Mouse (Mus musculus) C2C12 (cell line): Measurements from ENCODE around the gene Elovl5. TPM values are rescaled to one million over a fixed set of nuclear protein-coding genes. Genes with fewer than 3 reads are reported as not detected.

Experiments
- H3K27me3 ChIP-seq: one replicate; pipeline ENCODE4 v1.6.1; 2011; ENCODE audit not compliant: control insufficient read depth, insufficient read depth, insufficient read length
- H3K36me3 ChIP-seq: one replicate; pipeline ENCODE4 v1.6.1; 2011; ENCODE audit not compliant: control insufficient read depth, insufficient read depth
- H3K4me3 ChIP-seq: one replicate; pipeline ENCODE4 v1.5.1; 2011; ENCODE audit warnings: mild to moderate bottlenecking, control low read depth; ENCODE audit not compliant: poor library complexity, insufficient read depth, severe bottlenecking
- H3K79me2 ChIP-seq: one replicate; pipeline ENCODE4 v1.6.1; 2011; ENCODE audit not compliant: control insufficient read depth, insufficient read depth
- H3K79me3 ChIP-seq: one replicate; pipeline ENCODE4 v1.6.1; 2011; ENCODE audit warnings: low read depth, control low read depth
- H3ac ChIP-seq: one replicate; pipeline ENCODE3; 2011; ENCODE audit warnings: low read depth; ENCODE audit not compliant: control insufficient read depth, insufficient read length
- CEBPB ChIP-seq: IDR thresholded peaks from one replicate; pipeline ENCODE4 v1.6.1; 2011; ENCODE audit warnings: low read depth, mild to moderate bottlenecking, control low read depth, moderate library complexity
- CTCF ChIP-seq: IDR thresholded peaks from one replicate; pipeline ENCODE4 v1.5.1; 2011; ENCODE audit not compliant: control insufficient read depth, insufficient read depth, insufficient read length
- FOSL1 ChIP-seq: IDR thresholded peaks from one replicate; pipeline ENCODE4 v1.8.0; 2011; ENCODE audit warnings: mild to moderate bottlenecking, low read length; ENCODE audit not compliant: poor library complexity, insufficient read depth, severe bottlenecking
- MAX ChIP-seq: IDR thresholded peaks from one replicate; pipeline ENCODE4 v1.6.1; 2011; ENCODE audit warnings: mild to moderate bottlenecking, control low read depth
- MYOD1 ChIP-seq: IDR thresholded peaks from one replicate; pipeline ENCODE4 v1.6.1; 2011; ENCODE audit warnings: low read depth; ENCODE audit not compliant: control insufficient read depth, insufficient read length
- MYOG ChIP-seq: IDR thresholded peaks from one replicate; pipeline ENCODE4 v1.6.1; 2011; ENCODE audit not compliant: control insufficient read depth, insufficient read length; ENCODE audit errors: extremely low read depth
- USF1 ChIP-seq: IDR thresholded peaks from one replicate; pipeline ENCODE4 v1.6.1; 2011; ENCODE audit warnings: low read depth, mild to moderate bottlenecking, control low read depth, moderate library complexity
- polyA plus RNA-seq: library from polyadenylated mRNA; unstranded; fragments of >200 nt; fragmentation: generic; extraction: Trizol; gene quantifications from one replicate; pipeline ENCODE4 v1.2.1, GENCODE M21; 2012; ENCODE audit warnings: missing spikeins

The Elovl5 gene
- polyA plus RNA-seq, 1 experiment, result 33.9 TPM

- H3K79me3 ChIP-seq, result peaks cover 51% of the 10 kb centered on the region
- TF ChIP-seq MAX (no peak), MYOD1 (no peak), FOSL1 (no peak), MYOG (no peak), USF1 (no peak), CEBPB (no peak), CTCF (no peak)
- H3K4me3 ChIP-seq, result no peak overlapping the region
- no peaks in the 10 kb centered on the region for H3K36me3 ChIP-seq
- peaks cover 91% of the 10 kb centered on the region for H3K79me2 ChIP-seq
- no peaks in the 10 kb centered on the region for H3K27me3 ChIP-seq
- no peak overlapping the region for H3ac ChIP-seq
Measured at GRCm38 (mm10) chr9:77924199-77924598, 7.0 kb downstream of the Elovl5 start.

- Histone ChIP-seq H3K79me3 (peaks cover 42% of the 10 kb centered on the region), H3K27me3 (no peaks in the 10 kb centered on the region), H3K79me2 (peaks cover 87% of the 10 kb centered on the region), H3ac (no peak overlapping the region), H3K4me3 (no peak overlapping the region), H3K36me3 (no peaks in the 10 kb centered on the region)
- TF ChIP-seq MYOD1 (no peak), CEBPB (no peak), CTCF (no peak), FOSL1 (no peak), USF1 (no peak), MYOG (no peak), MAX (no peak)
Measured at GRCm38 (mm10) chr9:77926151-77926550, 9.0 kb downstream of the Elovl5 start.

GRCm38 (mm10) chr9:77926911-77927310 lies 9.7 kb downstream of the Elovl5 start:
- no peaks in the 10 kb centered on the region for H3K27me3 ChIP-seq
- peaks cover 87% of the 10 kb centered on the region for H3K79me2 ChIP-seq
- no peak for TF ChIP-seq FOSL1
- TF ChIP-seq MAX, result no peak
- no peak for TF ChIP-seq MYOG
- TF ChIP-seq MYOD1, result no peak
- TF ChIP-seq CTCF, result no peak
- TF ChIP-seq CEBPB, result no peak
- TF ChIP-seq USF1, result no peak

GRCm38 (mm10) chr9:77927431-77927830 lies 10.3 kb downstream of the Elovl5 start:
- no peaks in the 10 kb centered on the region for H3K27me3 ChIP-seq
- H3K79me3 ChIP-seq, result peaks cover 42% of the 10 kb centered on the region
- H3K36me3 ChIP-seq, result no peaks in the 10 kb centered on the region
- TF ChIP-seq USF1 (no peak), MYOD1 (no peak), CEBPB (no peak), FOSL1 (no peak), CTCF (no peak), MAX (no peak), MYOG (no peak)
- no peak overlapping the region for H3K4me3 ChIP-seq
- peaks cover 87% of the 10 kb centered on the region for H3K79me2 ChIP-seq
- no peak overlapping the region for H3ac ChIP-seq

More at GRCm38 (mm10) chr9:77926911-77927310, 9.7 kb downstream of the Elovl5 start:
- Histone ChIP-seq H3K36me3 (no peaks in the 10 kb centered on the region), H3K79me3 (peaks cover 44% of the 10 kb centered on the region), H3K4me3 (no peak overlapping the region), H3ac (no peak overlapping the region)

GRCm38 (mm10) chr9:77928769-77929168 lies 11.6 kb downstream of the Elovl5 start:
- peaks cover 96% of the 10 kb centered on the region for H3K79me2 ChIP-seq
- no peaks in the 10 kb centered on the region for H3K36me3 ChIP-seq
- H3K79me3 ChIP-seq, result peaks cover 43% of the 10 kb centered on the region
- TF ChIP-seq FOSL1 (no peak), MYOD1 (no peak), MAX (no peak), USF1 (no peak), CEBPB (no peak), CTCF (no peak)
- no peak overlapping the region for H3K4me3 ChIP-seq
- no peaks in the 10 kb centered on the region for H3K27me3 ChIP-seq
- no peak overlapping the region for H3ac ChIP-seq

- no peak overlapping the region for H3K4me3 ChIP-seq
- no peak overlapping the region for H3ac ChIP-seq
- no peak for TF ChIP-seq CTCF
- TF ChIP-seq CEBPB, result no peak
- no peak for TF ChIP-seq MAX
- TF ChIP-seq USF1, result no peak
- TF ChIP-seq MYOD1, result no peak
- no peak for TF ChIP-seq FOSL1
- no peak for TF ChIP-seq MYOG
- no peaks in the 10 kb centered on the region for H3K36me3 ChIP-seq
- H3K79me2 ChIP-seq, result peaks cover 96% of the 10 kb centered on the region
- H3K79me3 ChIP-seq, result peaks cover 43% of the 10 kb centered on the region
- no peaks in the 10 kb centered on the region for H3K27me3 ChIP-seq
Measured at GRCm38 (mm10) chr9:77929296-77929695, 12.1 kb downstream of the Elovl5 start.
